ENCODE assay signal across 32 mouse cellular contexts in the genomic region with DNA sequence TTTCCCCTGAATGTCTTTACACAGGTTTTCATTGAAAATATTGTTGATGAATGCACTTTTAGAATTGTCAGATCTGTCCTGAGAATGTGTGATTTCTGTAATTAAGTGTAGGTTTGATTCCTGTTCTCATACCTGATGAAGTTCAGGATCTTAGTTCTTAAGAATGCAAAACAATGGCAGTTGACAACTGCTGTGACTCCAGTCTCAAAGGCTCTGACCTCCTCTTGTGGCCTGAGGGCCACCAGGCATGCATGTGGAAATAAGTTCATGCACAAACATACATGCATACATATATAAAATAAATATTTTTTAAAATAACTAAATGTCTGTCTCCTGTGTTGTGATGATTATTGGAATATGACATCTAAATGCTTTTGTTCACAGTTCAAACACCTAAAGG.
"Had no signal": no experiment of that assay in that cellular context is flagged by ENCODE, and none has a peak within 500 bp of the region (broad histone marks: within the 10 kb centered on the region; RNA-seq: fewer than 3 reads in every experiment).

No protein-coding gene starts in this region.

- ATAC-seq: liver, embryonic 12.5 days; liver, postnatal 0 days; lung, postnatal 0 days; midbrain, embryonic 13.5 days; midbrain, embryonic 15.5 days; midbrain, embryonic 16.5 days had no signal

- H3K4me2 ChIP-seq: limb, embryonic 12.5 days; limb, embryonic 13.5 days; limb, embryonic 15.5 days; liver, embryonic 11.5 days; liver, embryonic 12.5 days; liver, embryonic 13.5 days; liver, embryonic 15.5 days; lung, embryonic 14.5 days; lung, embryonic 15.5 days; midbrain, embryonic 11.5 days; midbrain, embryonic 12.5 days; midbrain, embryonic 13.5 days; midbrain, embryonic 15.5 days; neural tube, embryonic 12.5 days had no signal

- H3K9me3 ChIP-seq: limb, embryonic 10.5 days; limb, embryonic 12.5 days; limb, embryonic 13.5 days; limb, embryonic 15.5 days; liver, embryonic 12.5 days; liver, embryonic 13.5 days; liver, embryonic 15.5 days; lung, embryonic 15.5 days; megakaryocyte, embryonic 14.5 days; midbrain, embryonic 10.5 days; midbrain, embryonic 12.5 days; midbrain, embryonic 13.5 days; midbrain, embryonic 15.5 days; neural tube, embryonic 12.5 days had no signal

- H3K9ac ChIP-seq: limb, embryonic 12.5 days; limb, embryonic 13.5 days; limb, embryonic 15.5 days; liver, embryonic 12.5 days; liver, embryonic 13.5 days; liver, embryonic 14.5 days; liver, embryonic 15.5 days; liver, postnatal 0 days; lung, embryonic 14.5 days; lung, embryonic 15.5 days; midbrain, embryonic 12.5 days; midbrain, embryonic 13.5 days; midbrain, embryonic 15.5 days; neural tube, embryonic 12.5 days had no signal

- H3K27ac ChIP-seq: limb, embryonic 10.5 days; limb, embryonic 12.5 days; limb, embryonic 13.5 days; limb, embryonic 15.5 days; liver, embryonic 12.5 days; liver, embryonic 13.5 days; liver, embryonic 14.5 days; liver, embryonic 15.5 days; lung, embryonic 15.5 days; macrophage; midbrain, embryonic 10.5 days; midbrain, embryonic 12.5 days; midbrain, embryonic 13.5 days; midbrain, embryonic 15.5 days; neural tube, embryonic 12.5 days had no signal

- H3K4me3 ChIP-seq: limb, embryonic 10.5 days; limb, embryonic 12.5 days; limb, embryonic 13.5 days; limb, embryonic 15.5 days; liver, embryonic 12.5 days; liver, embryonic 13.5 days; liver, embryonic 15.5 days; lung, embryonic 15.5 days; megakaryocyte, embryonic 14.5 days; midbrain, embryonic 10.5 days; midbrain, embryonic 12.5 days; midbrain, embryonic 13.5 days; midbrain, embryonic 15.5 days; myocyte; neural tube, embryonic 12.5 days had no signal

- H3K4me1 ChIP-seq: limb, embryonic 10.5 days; limb, embryonic 12.5 days; limb, embryonic 15.5 days; liver, embryonic 12.5 days; liver, embryonic 13.5 days; liver, embryonic 15.5 days; midbrain, embryonic 10.5 days; midbrain, embryonic 12.5 days; midbrain, embryonic 13.5 days; midbrain, embryonic 15.5 days; neural tube, embryonic 12.5 days had no signal

- H3K36me3 ChIP-seq: limb, embryonic 10.5 days; limb, embryonic 12.5 days; limb, embryonic 13.5 days; limb, embryonic 15.5 days; liver, embryonic 12.5 days; liver, embryonic 13.5 days; liver, embryonic 15.5 days; lung, embryonic 15.5 days; midbrain, embryonic 10.5 days; midbrain, embryonic 12.5 days; midbrain, embryonic 13.5 days; midbrain, embryonic 15.5 days; neural tube, embryonic 12.5 days had no signal

- H3K27me3 ChIP-seq: limb, embryonic 12.5 days; limb, embryonic 13.5 days; limb, embryonic 15.5 days; liver, embryonic 12.5 days; liver, embryonic 13.5 days; liver, embryonic 15.5 days; lung, embryonic 15.5 days; midbrain, embryonic 12.5 days; midbrain, embryonic 13.5 days; midbrain, embryonic 15.5 days; neural tube, embryonic 12.5 days had no signal

- DNase-seq: left cerebral cortex, postnatal 4 days; liver; liver, embryonic 13.5 days; liver, postnatal 0 days; lung, adult 18-20 months; lung, adult 2 months; lung, embryonic 14.5 days; lung, postnatal 10 days; lung, postnatal 14 days; lung, postnatal 36 days; lung, postnatal 4 days; midbrain, embryonic 14.5 days had no signal
